Mouse (Mus musculus) ovary, postnatal 14 days (tissue): Measurements from ENCODE around the gene Ddc.

Source experiments
- DNase-seq: peaks from one replicate; pipeline ENCODE4 v3.0.0; 2022; ENCODE audit warnings: low spot score

The Ddc gene

DNA sequence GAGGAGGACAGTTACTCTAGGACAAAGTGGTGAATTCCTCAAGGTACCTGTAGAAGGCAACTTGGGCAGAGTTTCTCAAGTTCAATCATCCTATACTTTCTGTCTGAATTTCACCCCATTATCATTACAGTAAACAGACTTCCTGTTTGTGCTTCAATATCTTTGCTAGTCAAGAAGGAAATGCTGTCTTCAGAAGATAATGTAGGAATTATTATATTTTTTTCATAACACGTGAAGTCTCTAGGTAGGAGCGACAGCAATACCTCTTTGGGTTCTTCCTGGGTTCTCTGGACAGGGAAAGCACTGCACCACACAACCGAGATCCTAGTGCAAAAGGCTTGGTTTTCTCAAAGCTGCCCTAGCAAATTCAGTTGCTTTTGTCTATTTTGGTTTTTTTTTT, 21.6 kb downstream of the Ddc start:
- DNase-seq = no peak

DNA sequence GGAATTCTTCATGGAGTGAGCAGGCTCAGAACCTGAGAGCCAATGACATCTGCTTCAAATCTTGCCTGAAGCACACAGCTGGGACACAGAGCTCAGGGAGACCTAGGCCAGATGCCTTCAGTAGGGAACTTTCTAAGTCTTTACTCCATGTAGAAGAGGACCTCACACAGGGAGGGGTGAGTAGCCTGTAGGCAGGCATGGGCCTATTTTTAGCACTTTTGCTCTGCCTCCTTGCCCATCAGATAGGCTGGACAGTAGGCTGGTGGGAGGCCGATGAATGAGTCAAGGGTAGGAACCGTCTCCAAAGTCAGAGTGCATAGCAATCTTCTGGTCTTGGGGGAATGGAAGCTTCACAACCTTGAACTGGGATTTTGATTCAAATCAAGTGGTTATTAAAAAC, 22.7 kb downstream of the Ddc start:
- DNase-seq = no peak

DNA sequence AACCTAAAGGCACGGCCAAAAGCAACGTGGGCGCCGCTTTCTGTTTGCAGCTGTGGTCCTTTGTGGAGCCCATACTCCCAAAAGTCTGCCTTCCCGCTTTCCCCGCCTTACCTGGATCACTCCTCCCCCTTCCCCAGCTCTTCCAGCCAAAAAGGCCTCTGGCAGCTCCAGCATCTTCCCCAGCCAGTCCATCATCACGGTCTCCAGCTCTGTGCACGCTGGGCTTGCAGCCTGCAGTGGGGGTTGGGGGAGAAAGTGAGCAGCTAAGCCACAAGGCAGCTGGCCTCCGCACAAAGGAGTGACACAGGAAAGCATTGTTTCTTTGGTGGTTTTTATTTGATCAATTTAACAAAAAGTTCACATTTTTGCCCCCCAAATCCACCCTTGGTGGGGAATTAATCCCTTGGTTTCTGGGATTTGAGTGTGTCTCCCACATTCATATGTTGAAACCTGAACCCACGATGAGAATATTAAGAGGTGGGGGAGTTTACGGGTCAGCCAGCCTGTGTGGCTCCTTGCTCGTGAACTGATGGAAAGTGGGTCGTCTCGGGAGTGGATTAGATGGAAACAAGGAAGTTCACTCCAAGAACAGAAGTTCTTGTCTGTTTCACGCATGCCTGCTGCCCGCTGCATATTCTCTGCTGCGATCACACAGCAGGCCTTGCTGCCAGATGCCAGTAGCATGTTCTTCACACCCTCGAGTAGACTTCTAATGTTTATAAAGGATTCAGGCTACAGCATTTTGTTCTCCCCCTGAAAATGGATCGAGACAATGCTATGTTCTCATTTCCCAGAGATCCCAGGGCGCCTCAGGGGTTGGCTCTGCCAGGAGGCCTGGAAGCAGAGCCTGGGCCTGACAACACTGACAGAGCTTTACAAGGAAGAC, 24.7 kb downstream of the Ddc start:
- no peak for DNase-seq

DNA sequence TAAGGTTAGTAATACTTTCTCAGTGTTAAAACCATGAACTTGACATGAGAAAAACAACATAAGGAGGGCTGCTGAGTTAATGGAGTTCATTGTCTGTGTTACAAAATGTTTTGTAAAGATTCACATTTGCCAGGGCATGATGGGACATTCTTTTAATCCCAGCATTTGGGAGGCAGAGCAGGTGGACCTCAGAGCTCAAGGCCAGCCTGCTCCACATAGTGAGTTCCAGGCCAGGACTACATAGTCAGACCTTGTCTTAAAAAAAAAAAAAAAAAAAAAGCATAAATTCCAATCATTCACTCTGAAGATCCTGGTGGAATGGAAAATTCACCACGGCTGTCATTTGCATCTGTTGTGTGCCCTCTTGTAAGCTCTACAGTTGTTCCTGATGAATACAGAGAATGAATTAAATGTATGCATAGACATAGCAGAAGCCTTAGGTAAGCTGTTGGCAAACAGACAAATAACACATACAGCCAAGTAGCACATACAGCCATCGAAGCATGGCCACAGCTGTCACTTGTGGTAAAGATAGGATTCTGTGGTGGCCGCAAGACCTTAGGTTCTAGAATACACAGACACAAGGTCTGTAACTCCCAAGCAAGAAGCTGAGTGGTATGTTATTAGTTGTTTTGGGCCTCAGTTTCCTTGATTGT, 25.7 kb downstream of the Ddc start:
- no peak for DNase-seq

DNA sequence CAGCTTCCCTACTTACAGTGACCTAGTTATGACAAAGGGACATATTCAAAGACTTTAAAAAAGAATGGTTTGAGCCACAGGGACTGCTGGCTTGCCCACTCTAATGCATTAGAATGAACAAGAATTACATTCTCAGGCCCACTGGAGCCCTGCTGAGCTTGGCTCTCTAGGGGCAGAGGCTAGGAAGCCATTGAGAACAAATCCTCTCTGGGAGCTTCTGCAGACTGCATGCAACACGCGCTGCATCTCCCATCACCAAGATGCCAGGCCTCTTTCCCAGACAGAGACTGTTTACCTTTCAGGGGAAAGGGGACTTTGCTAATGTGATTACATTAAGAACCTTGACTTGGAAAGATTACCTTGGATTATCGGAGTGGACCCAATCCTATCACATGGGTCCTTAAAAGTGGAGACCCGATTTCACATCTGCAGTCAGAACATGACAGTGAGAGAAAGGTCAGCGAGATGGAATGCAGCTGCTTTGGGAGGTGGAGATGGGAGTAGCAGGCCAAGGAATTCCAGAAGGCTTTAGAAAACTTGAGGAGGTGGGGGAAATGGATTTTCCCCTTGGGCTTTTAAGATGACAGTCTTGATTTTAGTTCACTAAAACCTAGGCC, 26.6 kb downstream of the Ddc start:
- DNase-seq = no peak

DNA sequence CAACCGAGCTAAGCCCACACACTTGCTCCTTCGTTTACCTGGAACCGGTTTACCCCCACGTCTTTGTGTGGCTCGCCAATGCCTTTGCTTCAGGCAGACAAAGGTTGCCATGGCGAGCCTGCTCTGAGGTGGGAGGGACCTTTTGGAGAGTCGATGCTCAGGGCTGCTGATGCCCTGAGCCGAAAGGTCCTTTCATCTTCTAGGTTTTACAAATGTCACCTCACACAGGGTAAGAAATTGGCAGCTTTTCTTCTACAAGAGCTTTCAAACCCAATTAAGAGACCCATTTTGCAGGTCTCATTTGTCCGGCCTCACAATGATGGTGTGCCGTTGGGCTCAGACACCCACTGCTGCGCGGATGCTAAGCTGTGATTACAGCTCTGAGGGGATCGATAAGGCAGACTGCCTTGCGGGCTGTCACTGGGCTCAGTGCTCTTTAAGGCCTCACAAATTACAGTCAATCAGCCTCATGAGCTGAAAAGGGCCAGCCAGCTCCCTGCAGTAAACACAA, 29.9 kb downstream of the Ddc start:
- DNase-seq = no peak

DNA sequence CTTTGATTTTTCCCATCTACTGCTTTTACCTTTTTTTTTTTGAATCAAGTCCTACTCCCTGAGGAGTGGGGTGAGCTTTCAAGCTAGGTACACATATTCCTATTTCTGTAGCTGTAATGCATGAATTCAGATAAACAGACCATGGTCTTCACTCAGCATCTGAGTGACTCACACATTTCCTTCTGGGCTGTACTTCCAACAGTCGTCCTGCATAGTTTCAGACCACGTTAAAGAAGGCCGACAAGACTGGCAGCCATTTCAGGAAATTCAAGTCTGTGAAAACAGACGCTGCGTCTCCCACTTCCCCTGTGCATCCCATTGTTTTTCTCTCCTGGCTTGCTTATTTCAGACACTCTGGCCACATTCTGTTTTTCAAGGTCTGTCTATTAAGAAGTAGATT, 31.2 kb downstream of the Ddc start:
- no peak for DNase-seq

DNA sequence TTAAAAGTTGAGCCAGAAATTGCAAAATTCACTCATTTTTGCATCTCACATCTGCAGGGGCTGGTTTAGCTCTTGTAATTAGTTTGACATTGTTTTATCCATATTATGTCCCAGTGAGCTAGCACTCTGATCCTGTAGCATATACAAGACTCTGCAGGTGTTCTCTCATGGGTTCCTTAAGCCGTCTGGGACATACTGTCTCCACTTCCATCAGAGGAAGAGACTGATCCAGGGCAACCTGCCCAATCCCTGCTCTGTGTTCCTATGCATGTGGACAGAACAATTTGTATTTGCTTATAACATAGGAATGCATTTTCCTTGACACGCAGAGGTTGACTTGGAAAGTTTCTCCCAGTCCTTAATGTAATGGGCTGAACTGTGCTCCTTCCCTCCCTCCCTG, 32.8 kb downstream of the Ddc start:
- DNase-seq = no peak

DNA sequence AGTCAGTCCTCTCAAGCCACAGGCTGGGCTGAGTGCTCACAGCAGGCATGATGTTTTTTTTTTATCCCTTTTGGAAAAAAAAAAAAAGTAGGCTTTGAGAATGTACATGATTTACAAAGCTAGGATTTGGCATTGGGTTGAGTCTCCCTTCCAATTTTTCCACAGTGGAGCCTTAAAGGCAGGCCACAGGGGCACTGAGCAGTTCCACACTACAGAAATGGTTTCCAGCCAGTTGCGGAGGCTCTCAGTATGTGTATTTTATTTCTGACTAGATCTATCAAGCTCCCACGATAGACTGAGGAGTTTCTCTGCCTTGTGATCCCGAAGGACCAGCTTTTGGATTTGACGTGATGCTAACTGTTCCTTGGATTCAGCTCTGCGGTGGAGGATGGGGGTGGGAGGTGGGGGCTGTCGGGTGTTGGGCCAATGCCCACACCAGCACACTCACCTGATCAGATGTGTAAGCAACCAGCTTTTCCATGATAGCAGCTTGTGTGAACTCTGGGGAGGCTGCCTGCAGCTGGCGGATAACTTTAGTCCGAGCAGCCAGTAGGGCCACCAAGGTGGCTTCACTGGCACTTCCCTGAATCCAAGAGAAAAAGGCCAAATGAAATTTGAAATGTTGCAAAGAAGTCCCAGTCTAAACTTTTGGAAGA, 33.4 kb downstream of the Ddc start:
- DNase-seq = no peak

DNA sequence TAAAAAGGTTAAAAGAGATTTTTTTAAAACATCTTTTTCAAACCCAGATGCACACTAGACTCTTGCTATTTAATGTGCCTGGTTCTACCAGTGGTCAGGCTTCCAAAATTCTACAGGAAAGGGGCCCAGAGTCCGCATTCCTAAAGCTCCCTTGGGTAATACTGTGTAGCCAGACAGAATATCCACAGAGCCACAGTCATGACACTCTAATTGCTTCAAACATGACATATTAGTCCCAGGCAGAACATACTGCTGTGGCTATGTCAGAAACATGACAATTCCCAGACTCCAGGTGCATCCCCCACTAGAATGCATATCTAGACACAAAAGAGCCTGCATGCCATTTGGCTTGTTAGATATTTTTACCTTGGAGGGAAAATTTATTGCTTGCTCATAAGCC, 35.4 kb downstream of the Ddc start:
- no peak for DNase-seq

DNA sequence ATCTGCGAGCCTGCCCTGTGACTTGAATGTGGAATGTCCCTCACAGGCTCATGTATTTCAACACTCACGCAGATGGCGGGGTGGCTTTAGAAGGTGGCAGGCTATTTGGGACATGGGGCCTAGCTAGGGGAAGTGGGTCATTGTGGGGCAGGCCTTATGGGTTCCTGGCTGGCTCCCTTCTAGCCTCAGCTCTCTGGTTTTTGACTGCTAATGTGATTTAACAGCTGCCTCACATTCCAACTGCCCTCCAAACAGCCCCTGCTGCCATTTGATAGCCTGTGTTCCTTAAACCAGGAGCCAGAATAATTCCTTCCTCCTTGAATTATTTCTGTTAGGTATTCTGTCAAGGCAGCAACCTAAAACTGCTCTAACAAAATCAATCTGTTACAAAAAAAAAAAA, 41.0 kb downstream of the Ddc start:
- DNase-seq = no peak

DNA sequence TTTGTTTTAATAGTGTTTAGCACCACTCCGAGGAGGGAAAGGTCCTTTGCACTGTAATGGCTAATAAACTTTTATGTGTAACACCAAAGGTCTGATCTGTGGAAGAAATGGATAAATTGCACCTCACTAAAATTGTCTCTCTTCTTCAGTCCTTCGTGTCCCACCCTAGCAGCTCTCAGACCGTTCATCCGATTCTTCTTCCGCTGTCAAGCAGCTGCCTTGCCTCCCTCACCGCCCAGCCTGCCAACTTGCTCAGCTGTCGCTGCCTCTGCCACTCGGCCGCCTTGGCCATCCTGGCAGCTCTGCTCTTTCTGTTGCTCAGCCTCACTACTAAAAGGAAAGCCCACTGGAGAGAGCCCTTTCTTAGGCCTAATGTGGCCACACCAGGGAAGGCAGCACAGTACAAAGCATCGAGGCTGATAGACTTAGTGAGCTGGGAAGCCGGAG, 42.2 kb downstream of the Ddc start:
- no peak for DNase-seq

DNA sequence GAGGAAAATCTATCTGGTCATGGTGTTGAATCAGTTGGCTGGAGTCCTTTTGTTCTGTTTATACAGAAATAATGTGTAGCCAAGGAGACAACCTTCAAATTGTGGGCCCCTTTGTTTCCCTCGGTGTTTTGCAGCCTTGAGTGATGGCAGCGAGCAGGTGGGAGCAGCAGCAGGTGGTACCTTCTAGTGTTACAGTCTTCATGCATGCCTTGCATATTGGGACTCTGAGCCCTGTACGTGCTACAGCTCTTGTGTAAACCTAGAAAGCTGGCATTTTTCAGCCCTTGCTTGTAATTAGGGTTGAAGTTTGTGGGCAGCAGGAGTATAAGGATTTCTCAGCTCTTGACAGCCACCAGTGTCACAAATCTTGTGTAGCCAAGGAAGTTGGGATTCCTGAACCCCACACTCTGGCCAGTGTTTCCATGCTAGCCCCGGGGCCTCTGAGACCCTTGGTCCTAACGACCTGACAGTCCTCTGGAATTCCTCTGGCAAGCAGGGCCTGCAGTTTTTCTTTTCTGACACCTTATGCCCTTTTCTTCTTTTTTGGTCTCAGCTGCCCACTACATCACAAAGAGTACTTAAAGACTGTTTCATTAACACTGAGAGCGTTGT, 42.8 kb downstream of the Ddc start:
- DNase-seq = no peak

DNA sequence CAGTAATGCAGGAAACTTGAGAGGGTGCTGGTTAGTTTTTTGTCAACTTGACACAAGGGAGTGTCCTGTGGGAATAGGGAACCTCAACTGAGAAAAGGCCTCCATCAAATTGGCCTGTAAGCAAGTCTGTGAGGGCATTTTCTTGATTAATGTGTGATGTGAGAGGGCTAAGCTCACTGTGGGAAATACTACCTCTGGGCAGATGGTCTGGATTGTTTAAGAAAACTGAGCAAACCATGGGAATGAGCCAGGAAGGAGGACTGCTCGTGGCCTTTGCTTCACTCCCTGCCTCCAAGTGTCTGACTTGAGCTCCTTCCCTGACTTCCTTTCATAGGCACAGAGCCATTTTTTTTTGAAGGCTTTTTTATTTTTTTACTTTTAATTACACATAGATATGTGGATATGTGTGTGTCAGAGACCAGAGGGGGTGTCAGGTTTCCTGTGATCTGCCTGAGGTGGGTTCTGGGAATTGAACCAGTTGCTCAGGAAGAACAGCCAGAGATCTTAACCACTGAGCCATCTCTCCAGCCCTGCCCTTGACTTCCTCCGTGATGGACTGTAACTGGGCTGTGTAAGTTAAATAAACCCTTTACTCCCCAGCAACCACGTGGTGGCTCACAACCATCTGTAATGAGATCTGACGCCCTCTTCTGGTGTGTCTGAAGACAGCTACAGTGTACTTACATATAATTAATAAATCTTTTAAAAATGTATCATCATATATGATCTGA, 44.0 kb downstream of the Ddc start:
- DNase-seq = no peak

DNA sequence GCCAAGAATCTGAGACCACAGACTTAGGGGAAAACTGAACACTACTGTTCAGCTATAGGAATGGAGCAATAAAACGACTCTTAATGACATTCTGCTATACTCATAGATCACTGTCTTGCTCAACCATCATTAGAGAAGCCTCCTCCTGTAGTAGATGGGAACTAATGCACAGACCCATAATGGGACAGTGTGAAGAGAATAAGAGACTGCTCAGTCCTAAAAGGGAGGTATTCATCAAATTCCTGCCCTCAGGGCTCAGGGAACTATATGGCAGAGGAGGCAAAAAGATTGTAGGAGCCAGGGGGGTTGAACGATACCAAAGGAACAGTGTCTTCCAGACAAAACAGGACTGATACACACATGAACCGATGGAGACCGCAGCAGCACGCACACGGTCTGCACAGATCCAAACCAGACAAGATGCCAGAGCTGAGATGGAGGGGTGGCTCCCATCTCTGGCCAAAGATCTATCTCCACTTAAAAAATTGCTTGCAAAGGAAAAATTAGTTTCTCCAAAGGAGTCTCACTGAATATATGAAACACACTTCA, 45.9 kb downstream of the Ddc start:
- DNase-seq = no peak

DNA sequence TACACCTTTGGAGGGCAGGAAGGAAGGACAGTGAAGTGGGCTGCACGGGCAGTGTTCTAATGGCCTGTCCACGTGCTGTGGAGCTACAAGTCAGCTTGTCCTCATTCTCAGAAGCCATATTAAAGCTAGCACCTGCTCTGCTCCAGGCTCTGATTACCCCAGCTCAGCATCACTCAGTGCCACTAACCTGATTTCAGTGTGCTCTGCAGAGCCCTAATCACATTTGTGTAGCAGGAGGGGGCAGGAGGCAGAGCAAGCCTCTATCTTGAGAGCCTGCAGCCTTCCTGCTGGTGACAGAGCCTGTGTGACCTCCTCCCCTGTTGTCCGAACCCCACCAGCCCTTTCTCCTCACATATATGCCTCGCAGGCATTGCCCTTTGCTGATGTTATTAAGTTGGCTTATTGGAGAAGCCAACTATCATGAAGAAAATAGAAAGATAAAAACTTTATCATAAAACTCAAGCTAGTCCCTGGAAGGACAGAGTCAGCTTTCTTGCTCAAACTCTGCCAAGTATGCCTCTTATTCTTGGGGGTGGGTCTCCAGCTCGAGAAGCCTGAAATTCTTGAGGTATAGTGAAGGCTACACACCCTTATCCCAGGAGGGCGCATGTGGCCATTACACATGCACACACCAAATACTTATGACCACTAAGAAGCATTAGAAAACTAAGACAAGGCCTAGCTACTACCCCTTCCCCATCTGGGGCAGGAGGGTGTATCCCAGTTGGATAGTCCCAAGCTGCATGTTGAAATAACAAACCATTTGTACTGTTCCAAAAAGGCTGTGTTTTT, 47.3 kb downstream of the Ddc start:
- no peak for DNase-seq

DNA sequence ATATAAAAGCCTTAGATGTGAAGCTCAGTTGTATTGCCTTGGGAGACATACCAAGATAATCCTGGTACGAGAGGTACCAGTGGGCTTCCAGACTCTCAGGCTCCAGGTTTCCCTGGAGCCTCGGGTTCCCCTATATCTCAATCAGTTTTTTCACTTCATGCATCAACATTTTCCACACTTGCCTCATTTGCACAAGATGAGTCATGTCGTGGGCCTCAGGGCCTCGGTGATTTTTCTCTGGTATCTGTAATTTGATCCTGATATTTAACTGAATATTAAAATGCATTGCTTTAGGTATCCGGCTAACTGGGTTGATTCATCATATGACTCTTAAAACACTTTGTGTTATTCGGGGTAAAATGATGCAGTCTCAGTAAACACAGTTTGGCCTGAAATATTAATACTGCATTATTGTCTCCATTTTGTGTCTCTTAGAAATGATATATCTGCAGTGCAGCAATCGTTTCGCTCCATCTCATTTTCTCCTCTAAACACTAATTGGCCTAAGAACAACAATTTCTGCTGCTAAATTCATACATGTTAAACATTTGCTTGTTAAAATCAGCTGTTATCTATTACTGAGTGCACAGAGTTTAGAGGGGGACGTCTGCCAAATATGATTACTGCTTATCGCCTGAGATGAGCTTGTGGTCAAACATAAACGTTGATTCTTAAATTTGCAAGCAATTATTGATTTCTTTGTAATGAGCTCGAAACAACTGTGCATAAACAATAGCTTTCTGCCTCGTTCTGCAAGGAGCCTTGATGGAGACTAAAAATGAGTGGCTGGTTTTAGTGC, 48.2 kb downstream of the Ddc start:
- DNase-seq = no peak

DNA sequence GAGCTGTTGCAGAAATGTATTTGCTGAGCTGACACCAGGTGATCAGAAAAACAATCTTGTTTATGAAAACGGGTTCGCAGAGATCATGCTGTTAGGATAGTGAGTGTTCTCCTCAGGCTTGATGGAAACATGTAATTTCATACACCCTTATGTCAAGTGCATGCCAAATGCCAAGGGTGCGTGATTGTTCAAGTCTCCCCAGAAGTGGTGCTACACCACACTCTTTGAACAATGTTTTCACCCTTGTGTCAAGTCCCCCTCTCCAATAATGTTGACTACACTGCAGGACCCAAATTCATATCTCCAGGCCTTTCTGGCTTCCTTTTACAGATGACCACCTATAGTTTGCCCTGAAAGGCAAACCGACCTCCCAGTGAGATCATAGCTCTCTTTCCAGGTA, 49.5 kb downstream of the Ddc start:
- DNase-seq = no peak

DNA sequence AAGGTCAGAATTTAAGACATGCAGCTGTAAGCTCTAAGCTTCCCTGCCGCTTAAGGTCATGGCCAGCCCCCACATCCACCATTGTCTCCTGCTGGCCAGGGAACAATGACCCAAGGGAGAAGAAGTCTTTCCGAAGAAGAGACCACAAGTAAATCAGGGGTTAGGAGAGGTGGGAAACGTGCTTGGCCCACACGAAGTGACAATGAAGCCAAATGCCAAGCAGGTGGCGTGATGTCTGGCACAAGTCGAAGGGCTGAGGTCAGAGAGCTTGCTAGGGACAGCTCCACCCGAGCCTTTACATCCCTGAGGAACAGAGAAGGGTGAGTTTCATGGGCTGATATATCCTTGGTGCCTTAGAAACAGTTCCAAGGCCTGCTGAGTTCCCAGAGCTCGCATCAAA, 52.9 kb downstream of the Ddc start:
- no peak for DNase-seq
